ENCODE assay signal across 8 mouse cellular contexts in the genomic region with DNA sequence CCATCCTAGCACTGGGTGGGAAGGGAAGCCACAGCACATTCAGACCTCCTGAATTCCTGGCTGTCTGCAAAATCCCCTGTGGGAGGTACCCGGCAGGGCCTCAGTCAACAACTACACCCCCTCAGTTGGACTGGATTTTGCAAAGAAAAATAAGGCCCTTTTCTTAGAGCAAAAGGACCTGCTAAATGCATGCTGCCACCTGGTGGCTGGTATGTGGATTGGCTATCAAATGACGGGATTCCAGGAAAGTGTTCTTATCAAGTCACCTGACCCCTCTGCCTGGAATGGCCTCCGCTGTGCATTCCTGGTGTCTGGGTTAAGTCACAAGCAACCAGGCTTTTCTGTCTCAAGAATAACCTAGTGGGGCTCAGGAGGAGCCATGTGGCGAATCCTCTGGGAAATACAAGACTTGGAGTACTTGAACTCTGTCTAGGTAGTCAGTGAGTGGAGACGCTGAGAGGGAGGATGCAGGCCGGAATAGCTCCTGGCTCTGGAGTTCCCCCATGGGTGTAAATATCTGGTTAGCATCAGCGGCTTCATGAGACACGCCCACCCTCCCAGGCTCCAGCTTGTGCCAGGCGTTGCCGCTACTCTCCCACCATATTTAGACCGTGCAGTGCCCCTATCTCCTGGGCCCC. TPM values are rescaled to one million over a fixed set of nuclear protein-coding genes. Genes with fewer than 3 reads are reported as not detected.
DNase-seq lines count a peak whose midpoint lies in the region; ATAC-seq and TF ChIP-seq lines count a peak whose summit lies in the region.

No protein-coding gene starts in this region.

- H3K9me3 ChIP-seq in heart, embryonic 14.5 days (ENCODE audit: control insufficient read depth, low read length) = no peaks in the 10 kb centered on the region
- H3K9me3 ChIP-seq in liver, embryonic 13.5 days (replicated peaks) = no peaks in the 10 kb centered on the region

- no peaks in the 10 kb centered on the region for H3K27me3 ChIP-seq in C2C12 (ENCODE audit: control insufficient read depth, insufficient read depth, insufficient read length)
- no peaks in the 10 kb centered on the region for H3K27me3 ChIP-seq in heart, embryonic 14.5 days (ENCODE audit: control insufficient read depth, insufficient read depth, low read length)
- H3K27me3 ChIP-seq in liver, embryonic 13.5 days = no peaks in the 10 kb centered on the region

- peak; percentile 64 for ATAC-seq in erythroblast, adult 5-6 weeks (replicated peaks; ENCODE audit: low FRiP score, poor library complexity, severe bottlenecking)
- peak; percentile 72 for ATAC-seq in heart, embryonic 14.5 days (ENCODE audit: insufficient number of reproducible peaks, insufficient read depth, low FRiP score, low read depth)
- ATAC-seq in liver, embryonic 13.5 days (ENCODE audit: low read depth) = peak; percentile 50
- 0 out of 2 replicates have a peak, but pooled peaks have one; percentile 16 for ATAC-seq in neutrophil, adult 5-6 weeks (ENCODE audit: extremely low read depth, insufficient number of reproducible peaks, low FRiP score, poor library complexity, severe bottlenecking)

- H3ac ChIP-seq in C2C12 (ENCODE audit: control insufficient read depth, insufficient read length, low read depth) = no peak overlapping the region

- peak; percentile 47 for TF ChIP-seq CTCF in C2C12 (IDR thresholded peaks at IDR 0.05; ENCODE audit: control insufficient read depth, insufficient read depth, insufficient read length)

- peak overlapping the region; percentile 92 to 94 for H3K27ac ChIP-seq in heart, embryonic 14.5 days (replicated peaks in 1 of 2; ENCODE audit: control insufficient read depth in 1 of 2, insufficient read depth in 1 of 2, low read depth in 2 of 2, low read length in 2 of 2)
- no peak overlapping the region for H3K27ac ChIP-seq in liver, embryonic 13.5 days

- peaks cover 45% of the 10 kb centered on the region for H3K36me3 ChIP-seq in C2C12 (ENCODE audit: control insufficient read depth, insufficient read depth)
- H3K36me3 ChIP-seq in heart, embryonic 14.5 days (ENCODE audit: control insufficient read depth, insufficient read depth, low read length) = peaks cover 70% of the 10 kb centered on the region
- no peaks in the 10 kb centered on the region for H3K36me3 ChIP-seq in liver, embryonic 13.5 days

- H3K9ac ChIP-seq in heart, embryonic 14.5 days (ENCODE audit: low read length) = peak overlapping the region; percentile 38; the same call in 1 of the 2 replicates
- H3K9ac ChIP-seq in liver, embryonic 13.5 days = no peak overlapping the region

- H3K79me2 ChIP-seq in C2C12 (ENCODE audit: control insufficient read depth, insufficient read depth) = no peaks in the 10 kb centered on the region

- peaks cover 15 to 21% of the 10 kb centered on the region in 2 experiments for H3K4me1 ChIP-seq in heart, embryonic 14.5 days (ENCODE audit: control insufficient read depth in 2 of 2, insufficient read depth in 2 of 2, low read length in 2 of 2)
- H3K4me1 ChIP-seq in liver, embryonic 13.5 days (replicated peaks) = peaks cover 20% of the 10 kb centered on the region

- DNase-seq in brain, adult 2 months (ENCODE audit: low read depth, low spot score) = peak; percentile 94
- peak; percentile 89 for DNase-seq in kidney, postnatal 14 days
- peak; percentile 43 for DNase-seq in liver, embryonic 13.5 days
- peak; percentile 24 for DNase-seq in testis, postnatal 14 days (ENCODE audit: low spot score)

- H3K4me2 ChIP-seq in heart, embryonic 14.5 days (ENCODE audit: low read length) = peak overlapping the region; percentile 51
- H3K4me2 ChIP-seq in liver, embryonic 13.5 days = peak overlapping the region; percentile 35

- no peaks in the 10 kb centered on the region for H3K79me3 ChIP-seq in C2C12 (ENCODE audit: low read depth)

- 9% methylated on average over 11 of the region's 11 CpGs for WGBS in heart, embryonic 14.5 days
- 41% methylated on average over 11 of the region's 11 CpGs for whole genome bisulfite sequencing in liver, embryonic 13.5 days (ENCODE audit: insufficient replicate concordance)

- H3K4me3 ChIP-seq in C2C12 (ENCODE audit: insufficient read depth, poor library complexity, severe bottlenecking) = no peak overlapping the region
- peak overlapping the region; percentile 12 to 13 for H3K4me3 ChIP-seq in heart, embryonic 14.5 days (ENCODE audit: control insufficient read depth in 1 of 2, insufficient read depth in 1 of 2, low read depth in 1 of 2, low read length in 2 of 2)
- H3K4me3 ChIP-seq in liver, embryonic 13.5 days (replicated peaks) = no peak overlapping the region; the same call in 1 of the 2 replicates

TF ChIP-seq in C2C12, 6 proteins besides CTCF, POLR2A, EP300 and RAD21:
- TF ChIP-seq USF1 (IDR thresholded peaks at IDR 0.05; ENCODE audit: low read depth) (peak; percentile 84), MYOD1 (IDR thresholded peaks at IDR 0.05; ENCODE audit: control insufficient read depth, insufficient read length, low read depth) (no peak)

RNA-seq across cellular contexts. Expression of gene Tmem98, which starts 8.2 kb away (rescaled TPM):
- polyA plus RNA-seq in C2C12 (2012; fragmentation: generic; extraction: Trizol) = 93.3 TPM
- not detected in 2 replicates for total RNA-seq in erythroblast, adult 5-6 weeks (2015; ENCODE audit: low replicate concordance)
- total RNA-seq in erythroblast, adult 5-6 weeks (2017; ENCODE audit: low replicate concordance) = not detected in 2 replicates
- 93.3 and 97.6 TPM in 2 replicates for polyA plus RNA-seq in heart, embryonic 14.5 days (2014; fragmentation: Nextera tagmentation; extraction: Ambion mirVana)
- 11.7 and 12.6 TPM in 2 replicates for polyA plus RNA-seq in liver, embryonic 13.5 days (2015; fragmentation: Nextera tagmentation; extraction: Ambion mirVana)
- total RNA-seq in neutrophil, adult 5-6 weeks (2017) = not detected in 2 replicates

RNA-seq across cellular contexts. Expression of gene Myo1d, which starts 38.4 kb away (rescaled TPM):
- 10.8 TPM for polyA plus RNA-seq in C2C12 (2012; fragmentation: generic; extraction: Trizol)
- 64.4 and 69.2 TPM in 2 replicates for total RNA-seq in erythroblast, adult 5-6 weeks (2015; ENCODE audit: low replicate concordance)
- total RNA-seq in erythroblast, adult 5-6 weeks (2017; ENCODE audit: low replicate concordance) = 74.5 and 89.8 TPM in 2 replicates
- 8.9 and 9.6 TPM in 2 replicates for polyA plus RNA-seq in heart, embryonic 14.5 days (2014; fragmentation: Nextera tagmentation; extraction: Ambion mirVana)
- 5.2 and 6.3 TPM in 2 replicates for polyA plus RNA-seq in liver, embryonic 13.5 days (2015; fragmentation: Nextera tagmentation; extraction: Ambion mirVana)
- total RNA-seq in neutrophil, adult 5-6 weeks (2017) = 8.1 and 10.7 TPM in 2 replicates

RNA-seq across cellular contexts. Expression of gene Spaca3, which starts 40.0 kb away (rescaled TPM):
- polyA plus RNA-seq in C2C12 (2012; fragmentation: generic; extraction: Trizol) = not detected
- not detected in 2 replicates for total RNA-seq in erythroblast, adult 5-6 weeks (2015; ENCODE audit: low replicate concordance)
- total RNA-seq in erythroblast, adult 5-6 weeks (2017; ENCODE audit: low replicate concordance) = not detected in 2 replicates
- polyA plus RNA-seq in heart, embryonic 14.5 days (2014; fragmentation: Nextera tagmentation; extraction: Ambion mirVana) = not detected in 2 replicates
- polyA plus RNA-seq in liver, embryonic 13.5 days (2015; fragmentation: Nextera tagmentation; extraction: Ambion mirVana) = not detected in 2 replicates
- not detected in 2 replicates for total RNA-seq in neutrophil, adult 5-6 weeks (2017)

Comparison
In these comparisons a context has a peak if more than half of its experiments do, and no peak if none do; other contexts are left out.
1. H3K4me3 ChIP-seq: peak in heart, embryonic 14.5 days (2 of 2); none in C2C12 (single experiment) and liver, embryonic 13.5 days (single experiment).
2. DNase-seq: peak in every context shown above with its lines; median percentile 94 in brain, adult 2 months; 89 in kidney, postnatal 14 days; 43 in liver, embryonic 13.5 days; 24 in testis, postnatal 14 days.
3. ATAC-seq: peak in every context shown above with its lines; median percentile 72 in heart, embryonic 14.5 days; 64 in erythroblast, adult 5-6 weeks; 50 in liver, embryonic 13.5 days; 16 in neutrophil, adult 5-6 weeks.